Mouse (Mus musculus): ENCODE measurements around the gene Mtfr1l. TPM values are rescaled to one million over a fixed set of nuclear protein-coding genes. Genes with fewer than 3 reads are reported as not detected.

The Mtfr1l gene
- total and polyA plus RNA-seq, 3 experiments, result 52.0 to 88.3 TPM; not detected in 1

DNA sequence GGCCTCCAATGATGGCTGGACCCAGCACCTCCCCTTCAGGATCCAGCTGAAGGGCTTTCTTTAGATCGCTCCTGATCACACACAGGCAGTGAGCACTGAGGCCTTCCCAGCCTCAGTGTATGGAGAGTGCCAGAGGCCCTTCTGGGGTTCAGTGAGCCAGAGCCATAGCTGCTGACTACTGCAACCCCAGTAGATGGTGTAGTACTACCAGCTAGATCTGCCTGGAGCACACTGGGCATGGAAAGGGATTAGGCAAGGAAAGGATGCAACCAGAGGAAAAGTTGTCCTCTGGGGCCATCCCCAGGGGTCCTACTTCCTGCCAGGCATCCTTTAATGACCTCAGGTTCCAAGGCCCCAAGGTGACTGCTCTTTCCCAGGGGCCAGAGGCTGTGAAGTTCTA is 18.4 kb upstream of the Mtfr1l start:
- Histone ChIP-seq H3K4me1 (ENCODE audit: control insufficient read depth in 1 of 2, insufficient read depth in 2 of 2, low read length in 2 of 2) (peaks cover 2 to 17% of the 10 kb centered on the region in 2 experiments), H3K9ac (ENCODE audit: control insufficient read depth, low read depth, low read length, poor library complexity, severe bottlenecking) (no peak overlapping the region), H3K9me3 (replicated peaks; ENCODE audit: insufficient read depth, low read length) (no peaks in the 10 kb centered on the region), H3K27ac (ENCODE audit: control insufficient read depth, low read depth, low read length) (no peak overlapping the region), H3K79me2 (ENCODE audit: control insufficient read depth, insufficient read depth, low read length, poor library complexity) (0 out of 2 replicates have a peak, but pooled peaks cover 1% of the 10 kb centered on the region), H3K27me3 (ENCODE audit: control insufficient read depth in 1 of 2, insufficient read depth in 2 of 2, low read length in 2 of 2) (no peaks in the 10 kb centered on the region), H3K36me3 (ENCODE audit: control insufficient read depth in 1 of 2, insufficient read depth in 2 of 2, low read length in 2 of 2) (peaks cover 0 to 7% of the 10 kb centered on the region in 2 experiments; a peak in 1 of 4 replicates), H3K4me3 (ENCODE audit: control insufficient read depth in 1 of 2, insufficient read depth in 1 of 2, low read depth in 2 of 2, low read length in 2 of 2) (no peak overlapping the region)
- DNase-seq (ENCODE audit: low read depth, low spot score), result no peak
- TF ChIP-seq NRF1 (IDR thresholded peaks at IDR 0.05; ENCODE audit: insufficient read depth, low read depth, low read length, poor library complexity, severe bottlenecking) (no peak), MAZ (IDR thresholded peaks at IDR 0.05; ENCODE audit: low read depth, low read length) (no peak), CHD1 (IDR thresholded peaks at IDR 0.05; ENCODE audit: low read depth, low read length) (no peak), UBTF (IDR thresholded peaks at IDR 0.05; ENCODE audit: borderline replicate concordance, insufficient read depth, low read depth, low read length) (no peak), ZNF384 (IDR thresholded peaks at IDR 0.05; ENCODE audit: low read depth, low read length) (no peak), POLR2AphosphoS2 (IDR thresholded peaks at IDR 0.05; ENCODE audit: low read length) (no peak)

DNA sequence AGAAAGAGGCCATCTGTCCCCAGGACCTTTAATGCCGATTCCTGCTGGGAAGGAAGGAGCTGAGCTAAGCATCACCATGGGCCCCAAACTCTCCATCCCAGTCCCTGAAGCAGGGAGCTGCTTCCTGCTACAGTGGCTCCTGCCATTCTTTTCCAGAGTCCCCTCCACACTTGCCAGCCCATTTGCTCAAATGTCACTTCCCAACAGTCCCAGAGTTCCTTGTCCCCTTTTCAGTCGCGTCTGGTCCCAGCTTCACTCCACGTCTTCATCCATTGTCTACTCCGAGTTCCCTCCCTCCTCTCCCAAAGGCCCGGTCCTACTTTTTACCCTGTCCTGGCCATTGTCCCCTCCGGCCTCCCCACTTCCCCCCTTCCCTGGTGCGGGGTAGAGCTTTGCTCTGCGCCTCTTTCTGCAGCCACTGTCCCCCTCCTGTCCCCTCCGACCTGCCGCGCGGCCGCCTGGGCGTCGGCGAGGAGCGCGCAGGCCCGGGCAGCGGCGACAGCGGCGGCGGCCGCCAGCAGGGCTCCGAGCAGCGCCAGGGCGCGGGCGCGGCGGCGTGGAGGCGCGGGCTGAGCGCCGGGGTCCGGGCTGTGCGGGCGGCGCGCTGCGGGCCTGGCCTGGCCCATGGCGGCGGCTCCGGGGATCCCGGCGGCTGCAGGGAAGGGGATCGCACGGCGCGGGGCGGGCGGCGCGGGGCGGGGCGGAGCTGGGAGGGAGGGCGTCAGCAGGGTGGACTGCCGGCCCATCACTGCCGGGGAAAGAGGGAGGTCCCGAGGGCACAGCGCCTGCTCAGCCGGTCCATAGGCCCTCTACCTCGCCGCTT is 16.5 kb upstream of the Mtfr1l start, which contains the start of gene Selenon:
Gene Selenon, minus strand, starts transcription at position 673 of the 823 bp plus-strand sequence.
- 0 out of 2 replicates have a peak, but pooled peaks cover 1% of the 10 kb centered on the region for H3K79me2 ChIP-seq (ENCODE audit: control insufficient read depth, insufficient read depth, low read length, poor library complexity)
- peak within 1 kb of the TSS; percentile 56 to 67 for H3K4me3 ChIP-seq (ENCODE audit: control insufficient read depth in 1 of 2, insufficient read depth in 1 of 2, low read depth in 2 of 2, low read length in 2 of 2)
- peak within 1 kb of the TSS; percentile 87 for H3K9ac ChIP-seq (ENCODE audit: control insufficient read depth, low read depth, low read length, poor library complexity, severe bottlenecking)
- H3K27ac ChIP-seq (ENCODE audit: control insufficient read depth, low read depth, low read length), result no peak within 1 kb of the TSS
- peak; percentile 42 for DNase-seq (ENCODE audit: low read depth, low spot score)
- no peaks in the 10 kb centered on the region for H3K27me3 ChIP-seq (ENCODE audit: control insufficient read depth in 1 of 2, insufficient read depth in 2 of 2, low read length in 2 of 2)
- H3K36me3 ChIP-seq (ENCODE audit: control insufficient read depth in 1 of 2, insufficient read depth in 2 of 2, low read length in 2 of 2), result peaks cover 0 to 3% of the 10 kb centered on the region in 2 experiments; a peak in 1 of 4 replicates
- H3K9me3 ChIP-seq (replicated peaks; ENCODE audit: insufficient read depth, low read length), result no peaks in the 10 kb centered on the region
- H3K4me1 ChIP-seq (ENCODE audit: control insufficient read depth in 1 of 2, insufficient read depth in 2 of 2, low read length in 2 of 2), result peaks cover 0 to 15% of the 10 kb centered on the region in 2 experiments; a peak in 1 of 4 replicates
- TF ChIP-seq POLR2A (IDR thresholded peaks at IDR 0.05; ENCODE audit: control insufficient read depth in 1 of 2, insufficient read depth in 1 of 2, low read depth in 1 of 2, low read length in 2 of 2, poor library complexity in 1 of 2) (peak in 1 of 2 experiments; percentile 34; a peak in 1 of 4 replicates), USF1 (IDR thresholded peaks at IDR 0.05; ENCODE audit: low read depth, low read length) (no peak), NRF1 (IDR thresholded peaks at IDR 0.05; ENCODE audit: insufficient read depth, low read depth, low read length, poor library complexity, severe bottlenecking) (0 out of 2 replicates have a peak, but pooled peaks have one; percentile 21), MYB (IDR thresholded peaks at IDR 0.05; ENCODE audit: low read depth, low read length) (no peak), CHD2 (IDR thresholded peaks at IDR 0.05; ENCODE audit: low read length) (no peak), UBTF (IDR thresholded peaks at IDR 0.05; ENCODE audit: borderline replicate concordance, insufficient read depth, low read depth, low read length) (0 out of 2 replicates have a peak, but pooled peaks have one; percentile 55), MAZ (IDR thresholded peaks at IDR 0.05; ENCODE audit: low read depth, low read length) (peak; percentile 37; the same call in 1 of the 2 replicates)

DNA sequence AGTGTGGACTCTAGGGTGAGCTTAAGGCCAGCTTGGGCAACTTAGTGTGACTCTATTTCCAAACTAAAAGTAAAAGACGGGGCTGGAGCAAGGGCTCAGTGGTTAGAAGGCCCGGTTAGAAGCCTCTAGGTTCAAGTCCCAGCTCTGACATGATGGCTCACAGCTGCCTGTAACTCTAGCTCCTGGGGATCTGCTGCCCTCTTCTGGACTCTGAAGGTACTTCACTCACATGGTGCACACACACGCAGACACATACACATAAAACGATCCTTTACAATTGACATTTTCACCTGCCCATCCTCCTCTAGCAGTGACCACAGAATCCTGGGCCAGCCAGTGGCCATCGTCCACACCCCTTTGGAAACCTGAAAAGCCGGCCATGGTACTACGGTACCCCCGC is 14.7 kb upstream of the Mtfr1l start:
- Histone ChIP-seq H3K36me3 (ENCODE audit: control insufficient read depth in 1 of 2, insufficient read depth in 2 of 2, low read length in 2 of 2) (peaks cover 0 to 3% of the 10 kb centered on the region in 2 experiments; a peak in 1 of 4 replicates), H3K4me1 (ENCODE audit: control insufficient read depth in 1 of 2, insufficient read depth in 2 of 2, low read length in 2 of 2) (peaks cover 0 to 17% of the 10 kb centered on the region in 2 experiments; a peak in 1 of 4 replicates), H3K9me3 (replicated peaks; ENCODE audit: insufficient read depth, low read length) (no peaks in the 10 kb centered on the region), H3K4me3 (ENCODE audit: control insufficient read depth in 1 of 2, insufficient read depth in 1 of 2, low read depth in 2 of 2, low read length in 2 of 2) (no peak overlapping the region), H3K27me3 (ENCODE audit: control insufficient read depth in 1 of 2, insufficient read depth in 2 of 2, low read length in 2 of 2) (no peaks in the 10 kb centered on the region), H3K9ac (ENCODE audit: control insufficient read depth, low read depth, low read length, poor library complexity, severe bottlenecking) (no peak overlapping the region), H3K79me2 (ENCODE audit: control insufficient read depth, insufficient read depth, low read length, poor library complexity) (0 out of 2 replicates have a peak, but pooled peaks cover 1% of the 10 kb centered on the region), H3K27ac (ENCODE audit: control insufficient read depth, low read depth, low read length) (no peak overlapping the region)
- DNase-seq (ENCODE audit: low read depth, low spot score), result peak; percentile 40
- TF ChIP-seq SMC3 (IDR thresholded peaks at IDR 0.05; ENCODE audit: low read depth, low read length), result peak; percentile 13; the same call in 1 of the 2 replicates
- TF ChIP-seq GABPA (IDR thresholded peaks at IDR 0.05; ENCODE audit: low read depth, low read length), result no peak
- TF ChIP-seq MXI1 (IDR thresholded peaks at IDR 0.05; ENCODE audit: low read depth, low read length), result no peak
- peak; percentile 33 to 42 (median 41) for TF ChIP-seq CTCF (IDR thresholded peaks at IDR 0.05 in 2 of 3, conservative IDR thresholded peaks at IDR 0.05 in 1 of 3; ENCODE audit: control insufficient read depth in 1 of 3, insufficient read depth in 1 of 3, low read depth in 2 of 3, low read length in 3 of 3, poor library complexity in 1 of 3, severe bottlenecking in 1 of 3)

Measured in MEL (cell line).